Mouse (Mus musculus) ovary, postnatal 36 days (tissue): ENCODE data around the gene Gm29735.
"Not testable (repeated sequence)": the region's sequence is repeated elsewhere in the genome, so short reads cannot be mapped to it uniquely, and the experiment has no call there.

Experiments used
- DNase-seq: peaks from one replicate; pipeline ENCODE4 v3.0.0; 2022; ENCODE audit warnings: low spot score, mixed read lengths

Gene Gm29735

DNA sequence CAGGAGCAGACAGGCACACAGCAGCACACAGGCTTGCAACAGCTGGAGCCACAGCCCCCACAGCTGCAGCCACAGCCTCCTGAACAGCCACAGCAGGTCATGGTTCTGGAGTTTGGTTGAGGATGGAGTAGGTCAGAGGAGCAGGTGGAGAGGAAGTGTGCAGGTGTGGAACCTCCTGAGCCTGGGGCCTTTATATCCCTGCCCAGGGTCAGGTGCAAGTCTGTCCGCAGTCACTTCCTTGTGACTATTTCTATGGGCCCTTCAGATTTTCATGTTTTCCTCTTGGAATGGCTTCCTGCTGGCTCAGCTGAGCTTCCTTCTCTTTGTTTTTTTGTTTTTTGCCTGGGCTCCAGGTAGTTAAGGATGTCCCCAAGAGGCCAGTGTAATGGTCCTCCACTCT lies 36.3 kb downstream of the Gm29735 start, which contains the start of gene Gm45618:
Gene Gm45618, minus strand, starts transcription at position 101 of the 400 bp plus-strand sequence.
- not testable (repeated sequence) for DNase-seq

GRCm38 (mm10) chr7:142119632-142120031 lies 37.3 kb downstream of the Gm29735 start:
- DNase-seq = peak; percentile 5
